Mouse (Mus musculus): ENCODE measurements around the gene Prrg2. TPM values are rescaled to one million over a fixed set of nuclear protein-coding genes. Genes with fewer than 3 reads are reported as not detected.
"Not testable (repeated sequence)": the region's sequence is repeated elsewhere in the genome, so short reads cannot be mapped to it uniquely, and the experiment has no call there.

Prrg2 gene
- 14.0 TPM for polyA plus RNA-seq (2012; fragmentation: generic; extraction: Trizol)
- long read RNA-seq, experiment 1, partial matches to known transcripts = 0 of 7 reads
- long read RNA-seq, experiment 1, other reads (novel, unspliced or antisense) = 2 of 7 reads
- long read RNA-seq, experiment 2, partial matches to known transcripts = 0 of 7 reads
- long read RNA-seq, experiment 2, other reads (novel, unspliced or antisense) = 2 of 7 reads

- H3K36me3 ChIP-seq (ENCODE audit: control insufficient read depth, insufficient read depth) = no peaks in the 10 kb centered on the region
- H3K27me3 ChIP-seq (ENCODE audit: control insufficient read depth, insufficient read depth, insufficient read length) = no peaks in the 10 kb centered on the region
- H3K4me3 ChIP-seq (ENCODE audit: insufficient read depth, poor library complexity, severe bottlenecking) = peak within 1 kb of the TSS; percentile 52
- H3ac ChIP-seq (ENCODE audit: control insufficient read depth, insufficient read length, low read depth) = peak within 1 kb of the TSS; percentile 76
- peaks cover 35% of the 10 kb centered on the region for H3K79me3 ChIP-seq (ENCODE audit: low read depth)
- peaks cover 48% of the 10 kb centered on the region for H3K79me2 ChIP-seq (ENCODE audit: control insufficient read depth, insufficient read depth)
- TF ChIP-seq MYOD1 (IDR thresholded peaks at IDR 0.05; ENCODE audit: control insufficient read depth, insufficient read length, low read depth) = no peak
- TF ChIP-seq MYOG (IDR thresholded peaks at IDR 0.05; ENCODE audit: control insufficient read depth, extremely low read depth, insufficient read length) = no peak
- no peak for TF ChIP-seq USF1 (IDR thresholded peaks at IDR 0.05; ENCODE audit: low read depth)
Measured at GRCm38 (mm10) chr7:45062239-45062835, at the start of gene Prrg2, which contains the start of gene Nosip. Gene Prrg2 (minus strand): TSS chr7:45062677. Gene Nosip (plus strand): TSS chr7:45062429.

DNA sequence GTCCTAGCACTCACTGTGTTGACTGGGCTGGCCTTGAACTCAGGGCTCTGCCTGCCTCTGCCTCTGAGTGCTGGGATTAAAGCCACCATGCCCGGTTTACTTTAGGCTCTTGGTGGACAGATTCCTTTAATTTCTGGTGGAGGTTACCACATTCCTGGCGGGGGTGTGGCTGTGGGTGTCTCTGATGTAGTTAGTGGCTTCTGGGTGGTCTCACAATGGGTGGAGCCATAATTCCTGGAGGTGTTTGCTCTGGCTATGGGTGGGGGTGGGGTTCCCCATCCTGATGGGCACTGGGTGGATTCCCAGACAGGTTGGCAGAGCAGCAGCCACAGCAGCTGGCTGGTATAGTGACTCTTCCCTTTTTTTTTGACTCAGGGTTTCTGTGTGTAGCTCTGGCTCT, 49.5 kb upstream of the Prrg2 start:
- Histone ChIP-seq H3ac (ENCODE audit: control insufficient read depth, insufficient read length, low read depth) (no peak overlapping the region), H3K36me3 (ENCODE audit: control insufficient read depth, insufficient read depth) (no peaks in the 10 kb centered on the region), H3K27me3 (ENCODE audit: control insufficient read depth, insufficient read depth, insufficient read length) (no peaks in the 10 kb centered on the region), H3K4me3 (ENCODE audit: insufficient read depth, poor library complexity, severe bottlenecking) (no peak overlapping the region), H3K79me2 (ENCODE audit: control insufficient read depth, insufficient read depth) (no peaks in the 10 kb centered on the region), H3K79me3 (ENCODE audit: low read depth) (no peaks in the 10 kb centered on the region)
- TF ChIP-seq MAX (IDR thresholded peaks at IDR 0.05) (no peak), CTCF (IDR thresholded peaks at IDR 0.05; ENCODE audit: control insufficient read depth, insufficient read depth, insufficient read length) (no peak), CEBPB (IDR thresholded peaks at IDR 0.05; ENCODE audit: low read depth) (no peak), MYOG (IDR thresholded peaks at IDR 0.05; ENCODE audit: control insufficient read depth, extremely low read depth, insufficient read length) (no peak), MYOD1 (IDR thresholded peaks at IDR 0.05; ENCODE audit: control insufficient read depth, insufficient read length, low read depth) (no peak), FOSL1 (IDR thresholded peaks at IDR 0.05; ENCODE audit: insufficient read depth, low read length, poor library complexity, severe bottlenecking) (no peak), USF1 (IDR thresholded peaks at IDR 0.05; ENCODE audit: low read depth) (no peak)

DNA sequence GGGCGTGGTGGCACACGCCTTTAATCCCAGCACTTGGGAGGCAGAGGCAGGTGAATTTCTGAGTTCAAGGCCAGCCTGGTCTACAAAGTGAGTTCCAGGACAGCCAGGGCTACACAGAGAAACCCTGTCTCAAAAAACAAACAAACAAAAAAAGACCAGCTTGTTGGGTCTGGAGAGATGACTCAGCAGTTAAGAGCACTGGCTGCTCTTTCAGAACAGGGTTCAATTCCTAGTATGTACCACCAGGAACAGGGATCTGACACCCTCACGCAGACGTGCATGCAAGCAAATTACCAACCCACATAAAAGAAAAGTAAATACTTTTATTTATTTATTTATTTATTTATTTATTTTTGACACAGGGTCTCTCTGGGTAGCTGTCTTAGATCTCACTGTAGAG, 47.6 kb upstream of the Prrg2 start:
- not testable (repeated sequence) for H3K4me3 ChIP-seq (ENCODE audit: insufficient read depth, poor library complexity, severe bottlenecking); H3K27me3 ChIP-seq (ENCODE audit: control insufficient read depth, insufficient read depth, insufficient read length); H3K79me3 ChIP-seq (ENCODE audit: low read depth); H3K79me2 ChIP-seq (ENCODE audit: control insufficient read depth, insufficient read depth); H3ac ChIP-seq (ENCODE audit: control insufficient read depth, insufficient read length, low read depth); H3K36me3 ChIP-seq (ENCODE audit: control insufficient read depth, insufficient read depth)

- H3K36me3 ChIP-seq (ENCODE audit: control insufficient read depth, insufficient read depth) = no peaks in the 10 kb centered on the region
- no peak overlapping the region for H3ac ChIP-seq (ENCODE audit: control insufficient read depth, insufficient read length, low read depth)
- no peaks in the 10 kb centered on the region for H3K79me2 ChIP-seq (ENCODE audit: control insufficient read depth, insufficient read depth)
- no peak overlapping the region for H3K4me3 ChIP-seq (ENCODE audit: insufficient read depth, poor library complexity, severe bottlenecking)
- H3K79me3 ChIP-seq (ENCODE audit: low read depth) = no peaks in the 10 kb centered on the region
- TF ChIP-seq MYOG (IDR thresholded peaks at IDR 0.05; ENCODE audit: control insufficient read depth, extremely low read depth, insufficient read length) = no peak
- no peak for TF ChIP-seq USF1 (IDR thresholded peaks at IDR 0.05; ENCODE audit: low read depth)
- TF ChIP-seq CTCF (IDR thresholded peaks at IDR 0.05; ENCODE audit: control insufficient read depth, insufficient read depth, insufficient read length) = no peak
- no peak for TF ChIP-seq MAX (IDR thresholded peaks at IDR 0.05)
- no peak for TF ChIP-seq FOSL1 (IDR thresholded peaks at IDR 0.05; ENCODE audit: insufficient read depth, low read length, poor library complexity, severe bottlenecking)
- no peak for TF ChIP-seq CEBPB (IDR thresholded peaks at IDR 0.05; ENCODE audit: low read depth)
- TF ChIP-seq MYOD1 (IDR thresholded peaks at IDR 0.05; ENCODE audit: control insufficient read depth, insufficient read length, low read depth) = no peak
- no peaks in the 10 kb centered on the region for H3K27me3 ChIP-seq (ENCODE audit: control insufficient read depth, insufficient read depth, insufficient read length)
Measured at GRCm38 (mm10) chr7:45107052-45107645, 44.7 kb upstream of the Prrg2 start.

DNA sequence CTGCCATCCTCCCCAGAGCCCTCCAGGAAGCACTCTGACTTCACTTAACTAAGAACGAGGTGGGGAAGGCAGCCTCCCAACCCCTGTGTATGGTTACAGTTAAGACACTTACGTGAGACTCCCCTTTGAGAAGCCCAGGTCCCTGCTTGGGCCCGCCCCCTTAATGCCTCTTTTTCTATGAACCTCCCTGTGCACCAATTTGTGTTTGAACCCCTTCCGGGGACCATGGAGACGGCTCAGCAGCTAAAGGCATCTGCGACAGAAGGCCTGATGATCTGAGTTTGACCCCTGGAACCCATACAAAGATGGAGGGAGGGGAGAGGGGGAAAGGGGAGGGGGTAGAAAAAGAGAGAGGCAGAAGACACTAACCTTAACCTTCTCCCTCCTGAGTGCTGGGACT, 44.0 kb upstream of the Prrg2 start:
- Histone ChIP-seq H3K36me3 (ENCODE audit: control insufficient read depth, insufficient read depth) (no peaks in the 10 kb centered on the region), H3K27me3 (ENCODE audit: control insufficient read depth, insufficient read depth, insufficient read length) (no peaks in the 10 kb centered on the region), H3K79me3 (ENCODE audit: low read depth) (no peaks in the 10 kb centered on the region), H3K4me3 (ENCODE audit: insufficient read depth, poor library complexity, severe bottlenecking) (no peak overlapping the region), H3ac (ENCODE audit: control insufficient read depth, insufficient read length, low read depth) (no peak overlapping the region), H3K79me2 (ENCODE audit: control insufficient read depth, insufficient read depth) (no peaks in the 10 kb centered on the region)
- TF ChIP-seq MYOD1 (IDR thresholded peaks at IDR 0.05; ENCODE audit: control insufficient read depth, insufficient read length, low read depth) (no peak), CTCF (IDR thresholded peaks at IDR 0.05; ENCODE audit: control insufficient read depth, insufficient read depth, insufficient read length) (no peak), FOSL1 (IDR thresholded peaks at IDR 0.05; ENCODE audit: insufficient read depth, low read length, poor library complexity, severe bottlenecking) (no peak)

DNA sequence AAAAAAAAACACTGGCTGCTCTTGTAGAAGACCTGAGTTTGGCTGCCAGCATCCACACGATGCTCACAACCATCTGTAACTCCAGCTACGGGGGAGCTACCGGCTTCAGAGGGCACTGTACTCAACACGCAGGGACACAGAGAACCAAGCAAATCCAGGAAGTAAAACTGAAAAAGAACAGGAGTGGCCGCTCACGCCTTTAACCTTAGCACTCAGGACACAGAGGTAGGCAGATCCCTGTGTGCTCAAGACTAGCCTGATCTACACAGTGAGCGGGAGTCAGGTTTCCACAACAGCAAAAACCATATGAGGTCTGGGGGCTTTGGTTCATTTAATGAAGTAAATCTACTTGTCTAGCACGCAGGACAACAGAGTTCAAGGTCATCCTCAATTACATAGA, 43.0 kb upstream of the Prrg2 start:
- no peaks in the 10 kb centered on the region for H3K79me2 ChIP-seq (ENCODE audit: control insufficient read depth, insufficient read depth)
- TF ChIP-seq CTCF (IDR thresholded peaks at IDR 0.05; ENCODE audit: control insufficient read depth, insufficient read depth, insufficient read length) (no peak), FOSL1 (IDR thresholded peaks at IDR 0.05; ENCODE audit: insufficient read depth, low read length, poor library complexity, severe bottlenecking) (no peak), MYOD1 (IDR thresholded peaks at IDR 0.05; ENCODE audit: control insufficient read depth, insufficient read length, low read depth) (no peak), CEBPB (IDR thresholded peaks at IDR 0.05; ENCODE audit: low read depth) (no peak), USF1 (IDR thresholded peaks at IDR 0.05; ENCODE audit: low read depth) (no peak), MYOG (IDR thresholded peaks at IDR 0.05; ENCODE audit: control insufficient read depth, extremely low read depth, insufficient read length) (no peak), MAX (IDR thresholded peaks at IDR 0.05) (no peak)

More for the DNA sequence above, 43.0 kb upstream of the Prrg2 start:
- Histone ChIP-seq H3K36me3 (ENCODE audit: control insufficient read depth, insufficient read depth) (no peaks in the 10 kb centered on the region), H3K79me3 (ENCODE audit: low read depth) (no peaks in the 10 kb centered on the region), H3K4me3 (ENCODE audit: insufficient read depth, poor library complexity, severe bottlenecking) (no peak overlapping the region), H3ac (ENCODE audit: control insufficient read depth, insufficient read length, low read depth) (no peak overlapping the region), H3K27me3 (ENCODE audit: control insufficient read depth, insufficient read depth, insufficient read length) (no peaks in the 10 kb centered on the region)

Data from C2C12 (cell line).